Mouse (Mus musculus): ENCODE results near the gene Bub1b. TPM values are rescaled to one million over a fixed set of nuclear protein-coding genes. Genes with fewer than 3 reads are reported as not detected.

Bub1b gene
- total RNA-seq, 1 experiment = 115 TPM

- in situ Hi-C loops (cut with MboI; ENCODE audit: low sequenced_read_pairs in 2 of 2, unreplicated experiment in 2 of 2) = no loop called here
- H3K4me1 ChIP-seq (ENCODE audit: control insufficient read depth in 2 of 2, insufficient read depth in 2 of 2, low read length in 2 of 2, poor library complexity in 1 of 2) = peaks cover 10 to 22% of the 10 kb centered on the region in 2 experiments
- DNase-seq (ENCODE audit: low read depth, low spot score) = no peak
- H3K36me3 ChIP-seq (ENCODE audit: control insufficient read depth, insufficient read depth, low read length, poor library complexity, severe bottlenecking) = no peaks in the 10 kb centered on the region
- H3K4me3 ChIP-seq (ENCODE audit: insufficient read depth in 1 of 2, low read depth in 1 of 2, low read length in 2 of 2, poor library complexity in 1 of 2, severe bottlenecking in 1 of 2) = peak overlapping the region; percentile 71 to 81
- H3K27ac ChIP-seq (ENCODE audit: insufficient read depth, low read depth, low read length, poor library complexity, severe bottlenecking) = no peak overlapping the region
- no peaks in the 10 kb centered on the region for H3K9me3 ChIP-seq (ENCODE audit: control insufficient read depth, insufficient read depth, low read depth, low read length)
- H3K9ac ChIP-seq (ENCODE audit: insufficient read depth, low read depth, low read length, poor library complexity, severe bottlenecking) = peak overlapping the region; percentile 68
- TF ChIP-seq HCFC1 (IDR thresholded peaks at IDR 0.05; ENCODE audit: borderline replicate concordance, insufficient read depth, low read length) (0 out of 2 replicates have a peak, but pooled peaks have one; percentile 21), CHD2 (IDR thresholded peaks at IDR 0.05; ENCODE audit: low read depth, low read length) (no peak), MAFK (IDR thresholded peaks at IDR 0.05; ENCODE audit: insufficient read depth, low read depth, low read length) (no peak)
Measured at GRCm38 (mm10) chr2:118676839-118677741, 79.1 kb downstream of the Bub1b start.

- no peak overlapping the region for H3K9ac ChIP-seq (ENCODE audit: insufficient read depth, low read depth, low read length, poor library complexity, severe bottlenecking)
- H3K27ac ChIP-seq (ENCODE audit: insufficient read depth, low read depth, low read length, poor library complexity, severe bottlenecking) = no peak overlapping the region
Measured at GRCm38 (mm10) chr2:118677817-118678216, 79.8 kb downstream of the Bub1b start.

GRCm38 (mm10) chr2:118679577-118679976 is 81.6 kb downstream of the Bub1b start:
- in situ Hi-C loops (cut with MboI; ENCODE audit: low sequenced_read_pairs in 2 of 2, unreplicated experiment in 2 of 2) = no loop called here
- no peaks in the 10 kb centered on the region for H3K9me3 ChIP-seq (ENCODE audit: control insufficient read depth, insufficient read depth, low read depth, low read length)
- DNase-seq (ENCODE audit: low read depth, low spot score) = no peak
- no peaks in the 10 kb centered on the region for H3K36me3 ChIP-seq (ENCODE audit: control insufficient read depth, insufficient read depth, low read length, poor library complexity, severe bottlenecking)
- peaks cover under 1 to 7% of the 10 kb centered on the region in 2 experiments; a peak in 3 of 4 replicates for H3K4me1 ChIP-seq (ENCODE audit: control insufficient read depth in 2 of 2, insufficient read depth in 2 of 2, low read length in 2 of 2, poor library complexity in 1 of 2)
- no peak overlapping the region for H3K27ac ChIP-seq (ENCODE audit: insufficient read depth, low read depth, low read length, poor library complexity, severe bottlenecking)
- H3K9ac ChIP-seq (ENCODE audit: insufficient read depth, low read depth, low read length, poor library complexity, severe bottlenecking) = no peak overlapping the region
- TF ChIP-seq ZNF384 (IDR thresholded peaks at IDR 0.05; ENCODE audit: low read depth, low read length) (no peak), CHD2 (IDR thresholded peaks at IDR 0.05; ENCODE audit: low read depth, low read length) (no peak), HCFC1 (IDR thresholded peaks at IDR 0.05; ENCODE audit: borderline replicate concordance, insufficient read depth, low read length) (no peak), ZC3H11A (IDR thresholded peaks at IDR 0.05; ENCODE audit: borderline replicate concordance, low read depth, low read length) (no peak), MAFK (IDR thresholded peaks at IDR 0.05; ENCODE audit: insufficient read depth, low read depth, low read length) (no peak)
- H3K4me3 ChIP-seq (ENCODE audit: insufficient read depth in 1 of 2, low read depth in 1 of 2, low read length in 2 of 2, poor library complexity in 1 of 2, severe bottlenecking in 1 of 2) = no peak overlapping the region

More at GRCm38 (mm10) chr2:118677817-118678216, 79.8 kb downstream of the Bub1b start:
- Histone ChIP-seq H3K4me1 (ENCODE audit: control insufficient read depth in 2 of 2, insufficient read depth in 2 of 2, low read length in 2 of 2, poor library complexity in 1 of 2) (peaks cover 10 to 17% of the 10 kb centered on the region in 2 experiments), H3K4me3 (ENCODE audit: insufficient read depth in 1 of 2, low read depth in 1 of 2, low read length in 2 of 2, poor library complexity in 1 of 2, severe bottlenecking in 1 of 2) (peak overlapping the region; percentile 71 to 81; a peak in 3 of 4 replicates), H3K9me3 (ENCODE audit: control insufficient read depth, insufficient read depth, low read depth, low read length) (no peaks in the 10 kb centered on the region), H3K36me3 (ENCODE audit: control insufficient read depth, insufficient read depth, low read length, poor library complexity, severe bottlenecking) (no peaks in the 10 kb centered on the region)
- TF ChIP-seq CHD2 (IDR thresholded peaks at IDR 0.05; ENCODE audit: low read depth, low read length) (no peak), HCFC1 (IDR thresholded peaks at IDR 0.05; ENCODE audit: borderline replicate concordance, insufficient read depth, low read length) (no peak), ZNF384 (IDR thresholded peaks at IDR 0.05; ENCODE audit: low read depth, low read length) (no peak), MAFK (IDR thresholded peaks at IDR 0.05; ENCODE audit: insufficient read depth, low read depth, low read length) (no peak), ZC3H11A (IDR thresholded peaks at IDR 0.05; ENCODE audit: borderline replicate concordance, low read depth, low read length) (no peak)
- no peak for DNase-seq (ENCODE audit: low read depth, low spot score)
- in situ Hi-C loops (cut with MboI; ENCODE audit: low sequenced_read_pairs in 2 of 2, unreplicated experiment in 2 of 2) = no loop called here

GRCm38 (mm10) chr2:118680926-118681325 is 82.9 kb downstream of the Bub1b start:
- Histone ChIP-seq H3K36me3 (ENCODE audit: control insufficient read depth, insufficient read depth, low read length, poor library complexity, severe bottlenecking) (no peaks in the 10 kb centered on the region), H3K4me1 (ENCODE audit: control insufficient read depth in 2 of 2, insufficient read depth in 2 of 2, low read length in 2 of 2, poor library complexity in 1 of 2) (no peaks in the 10 kb centered on the region; a peak in 2 of 4 replicates), H3K4me3 (ENCODE audit: insufficient read depth in 1 of 2, low read depth in 1 of 2, low read length in 2 of 2, poor library complexity in 1 of 2, severe bottlenecking in 1 of 2) (no peak overlapping the region), H3K27ac (ENCODE audit: insufficient read depth, low read depth, low read length, poor library complexity, severe bottlenecking) (no peak overlapping the region), H3K9me3 (ENCODE audit: control insufficient read depth, insufficient read depth, low read depth, low read length) (no peaks in the 10 kb centered on the region), H3K9ac (ENCODE audit: insufficient read depth, low read depth, low read length, poor library complexity, severe bottlenecking) (no peak overlapping the region)
- TF ChIP-seq MAFK (IDR thresholded peaks at IDR 0.05; ENCODE audit: insufficient read depth, low read depth, low read length) = no peak
- TF ChIP-seq ZNF384 (IDR thresholded peaks at IDR 0.05; ENCODE audit: low read depth, low read length) = no peak
- no peak for TF ChIP-seq HCFC1 (IDR thresholded peaks at IDR 0.05; ENCODE audit: borderline replicate concordance, insufficient read depth, low read length)
- no peak for TF ChIP-seq CHD2 (IDR thresholded peaks at IDR 0.05; ENCODE audit: low read depth, low read length)
- TF ChIP-seq ZC3H11A (IDR thresholded peaks at IDR 0.05; ENCODE audit: borderline replicate concordance, low read depth, low read length) = no peak
- no peak for DNase-seq (ENCODE audit: low read depth, low spot score)
- in situ Hi-C loops (cut with MboI; ENCODE audit: low sequenced_read_pairs in 2 of 2, unreplicated experiment in 2 of 2) = no loop called here
